Mouse (Mus musculus): ENCODE data around the gene Ednrb. TPM values are rescaled to one million over a fixed set of nuclear protein-coding genes. Genes with fewer than 3 reads are reported as not detected.

Ednrb gene
- 97.8 and 106 TPM in 2 replicates for polyA plus RNA-seq (2016; fragmentation: Nextera tagmentation; extraction: Ambion mirVana)

DNA sequence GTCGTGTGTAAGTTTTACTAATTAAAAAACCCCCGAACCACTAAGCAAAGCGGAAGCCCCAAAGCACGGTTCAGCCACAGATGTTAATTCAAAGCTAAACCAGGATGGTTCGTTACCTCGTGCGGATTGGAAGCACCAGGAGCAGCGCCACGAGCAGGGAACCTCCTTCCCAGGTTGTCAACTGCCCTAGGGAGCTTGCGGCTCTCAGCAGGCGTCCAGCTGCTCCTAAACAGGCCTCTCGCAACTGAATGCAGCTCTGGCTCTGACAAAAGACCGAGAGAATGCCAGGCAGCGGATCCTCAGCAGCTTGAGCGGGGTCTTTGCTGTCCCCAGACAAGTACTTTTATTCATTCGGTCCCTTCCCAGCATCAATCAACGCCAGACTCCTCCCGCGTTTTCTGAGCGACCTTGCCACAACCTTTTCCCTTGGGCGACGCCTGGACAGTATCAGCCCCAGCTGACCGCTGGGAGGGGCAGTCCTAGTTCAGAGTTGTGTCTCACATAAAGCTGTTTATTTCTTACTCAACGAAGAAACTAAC lies at the start of gene Ednrb:
Ednrb (minus strand) TSS at position 392 of the 539 bp plus-strand sequence.
- Histone ChIP-seq H3K27ac (replicated peaks) (peak within 1 kb of the TSS; percentile 78), H3K4me3 (peak within 1 kb of the TSS; percentile 61), H3K9ac (replicated peaks) (peak within 1 kb of the TSS; percentile 63), H3K36me3 (no peaks in the 10 kb centered on the region), H3K27me3 (no peaks in the 10 kb centered on the region), H3K4me1 (peaks cover 24% of the 10 kb centered on the region), H3K9me3 (no peaks in the 10 kb centered on the region), H3K4me2 (replicated peaks) (peak within 1 kb of the TSS; percentile 91)
- peak; percentile 81 for ATAC-seq (ENCODE audit: low FRiP score, low read depth)
- under 1% methylated on average over 24 of the region's 24 CpGs for WGBS

GRCm38 (mm10) chr14:103892411-103892938 lies 48.3 kb upstream of the Ednrb start:
- Histone ChIP-seq H3K4me1 (no peaks in the 10 kb centered on the region), H3K27ac (replicated peaks) (no peak overlapping the region), H3K36me3 (no peaks in the 10 kb centered on the region), H3K9me3 (no peaks in the 10 kb centered on the region), H3K4me2 (replicated peaks) (no peak overlapping the region), H3K9ac (replicated peaks) (no peak overlapping the region), H3K27me3 (no peaks in the 10 kb centered on the region), H3K4me3 (no peak overlapping the region)
- ATAC-seq (ENCODE audit: low FRiP score, low read depth), result no peak
- 87% methylated on average over 8 of the region's 8 CpGs for WGBS

DNA sequence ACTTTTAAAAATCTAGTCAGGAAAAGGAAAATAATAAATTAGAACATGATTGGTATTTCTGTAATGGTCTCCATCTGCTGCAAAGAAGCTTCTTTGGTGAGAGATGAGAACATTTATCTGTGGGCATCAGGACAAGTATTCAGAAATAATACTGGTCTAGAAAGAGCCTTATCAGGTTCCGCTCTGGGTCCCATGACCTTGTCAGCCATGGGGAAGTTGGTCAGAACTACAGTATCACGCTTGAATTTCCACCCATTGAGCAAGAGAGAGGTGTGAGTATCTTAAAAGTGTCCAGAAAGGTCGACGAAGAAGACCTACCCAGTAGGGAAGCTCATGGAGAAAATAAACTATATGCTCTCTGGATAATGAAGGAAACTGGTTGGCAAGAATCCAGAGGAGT lies 46.6 kb upstream of the Ednrb start:
- no peak overlapping the region for H3K4me3 ChIP-seq
- H3K27me3 ChIP-seq, result no peaks in the 10 kb centered on the region
- H3K4me1 ChIP-seq, result no peaks in the 10 kb centered on the region
- ATAC-seq (ENCODE audit: low FRiP score, low read depth), result no peak
- no peak overlapping the region for H3K9ac ChIP-seq (replicated peaks)
- WGBS, result 86% methylated on average over 4 of the region's 4 CpGs
- no peaks in the 10 kb centered on the region for H3K9me3 ChIP-seq
- no peaks in the 10 kb centered on the region for H3K36me3 ChIP-seq
- no peak overlapping the region for H3K27ac ChIP-seq (replicated peaks)
- no peak overlapping the region for H3K4me2 ChIP-seq (replicated peaks)

GRCm38 (mm10) chr14:103884892-103885575 lies 40.8 kb upstream of the Ednrb start:
- no peak overlapping the region for H3K4me2 ChIP-seq (replicated peaks)
- no peaks in the 10 kb centered on the region for H3K9me3 ChIP-seq
- 81% methylated on average over 7 of the region's 7 CpGs for WGBS
- H3K4me3 ChIP-seq, result no peak overlapping the region
- no peaks in the 10 kb centered on the region for H3K36me3 ChIP-seq
- no peaks in the 10 kb centered on the region for H3K27me3 ChIP-seq
- H3K9ac ChIP-seq (replicated peaks), result no peak overlapping the region
- no peak for ATAC-seq (ENCODE audit: low FRiP score, low read depth)
- H3K4me1 ChIP-seq, result no peaks in the 10 kb centered on the region
- no peak overlapping the region for H3K27ac ChIP-seq (replicated peaks)

GRCm38 (mm10) chr14:103882943-103883342 lies 38.7 kb upstream of the Ednrb start:
- Histone ChIP-seq H3K9me3 (no peaks in the 10 kb centered on the region), H3K27me3 (no peaks in the 10 kb centered on the region), H3K4me1 (no peaks in the 10 kb centered on the region), H3K4me2 (replicated peaks) (no peak overlapping the region), H3K4me3 (no peak overlapping the region), H3K27ac (replicated peaks) (no peak overlapping the region), H3K9ac (replicated peaks) (no peak overlapping the region), H3K36me3 (no peaks in the 10 kb centered on the region)
- 77% methylated on average over 3 of the region's 3 CpGs for WGBS
- ATAC-seq (ENCODE audit: low FRiP score, low read depth), result no peak

- H3K27me3 ChIP-seq, result no peaks in the 10 kb centered on the region
- H3K36me3 ChIP-seq, result no peaks in the 10 kb centered on the region
- H3K27ac ChIP-seq (replicated peaks), result no peak overlapping the region
- no peak overlapping the region for H3K4me2 ChIP-seq (replicated peaks)
- WGBS, result 86% methylated on average over 2 of the region's 2 CpGs
- H3K9ac ChIP-seq (replicated peaks), result no peak overlapping the region
- no peak for ATAC-seq (ENCODE audit: low FRiP score, low read depth)
- H3K4me3 ChIP-seq, result no peak overlapping the region
- H3K9me3 ChIP-seq, result no peaks in the 10 kb centered on the region
- no peaks in the 10 kb centered on the region for H3K4me1 ChIP-seq
These were observed 32.9 kb upstream of the Ednrb start for GRCm38 (mm10) chr14:103877117-103877516.

DNA sequence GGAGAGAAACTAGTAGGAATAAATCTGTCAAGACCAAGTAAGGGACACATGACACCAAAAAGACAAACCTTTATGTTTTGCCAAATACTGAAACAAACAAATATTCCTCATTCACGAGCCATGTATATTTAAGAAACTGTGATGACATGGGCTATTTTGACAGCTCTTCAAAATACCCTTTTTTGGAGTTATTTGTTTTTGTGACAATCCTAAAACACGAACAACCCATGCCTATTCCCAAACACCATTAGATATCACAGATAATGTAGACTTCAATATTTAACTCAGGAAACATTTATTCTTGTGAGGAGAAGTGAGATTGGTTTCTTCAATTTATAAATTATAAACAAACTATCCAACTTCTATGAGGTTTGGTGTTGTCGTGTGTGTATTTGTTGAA lies 32.4 kb upstream of the Ednrb start:
- no peak overlapping the region for H3K4me2 ChIP-seq (replicated peaks)
- H3K27ac ChIP-seq (replicated peaks), result no peak overlapping the region
- 89% methylated on average over 3 of the region's 3 CpGs for WGBS
- no peak overlapping the region for H3K4me3 ChIP-seq
- no peak overlapping the region for H3K9ac ChIP-seq (replicated peaks)
- no peaks in the 10 kb centered on the region for H3K4me1 ChIP-seq
- H3K9me3 ChIP-seq, result no peaks in the 10 kb centered on the region
- no peaks in the 10 kb centered on the region for H3K27me3 ChIP-seq
- no peak for ATAC-seq (ENCODE audit: low FRiP score, low read depth)
- H3K36me3 ChIP-seq, result no peaks in the 10 kb centered on the region

GRCm38 (mm10) chr14:103866636-103867035 lies 22.4 kb upstream of the Ednrb start:
- Histone ChIP-seq H3K4me3 (no peak overlapping the region), H3K9ac (replicated peaks) (no peak overlapping the region), H3K4me1 (no peaks in the 10 kb centered on the region), H3K36me3 (no peaks in the 10 kb centered on the region), H3K9me3 (no peaks in the 10 kb centered on the region), H3K4me2 (replicated peaks) (no peak overlapping the region), H3K27me3 (no peaks in the 10 kb centered on the region), H3K27ac (replicated peaks) (no peak overlapping the region)
- ATAC-seq (ENCODE audit: low FRiP score, low read depth), result no peak
- 79% methylated on average over 2 of the region's 2 CpGs for WGBS

DNA sequence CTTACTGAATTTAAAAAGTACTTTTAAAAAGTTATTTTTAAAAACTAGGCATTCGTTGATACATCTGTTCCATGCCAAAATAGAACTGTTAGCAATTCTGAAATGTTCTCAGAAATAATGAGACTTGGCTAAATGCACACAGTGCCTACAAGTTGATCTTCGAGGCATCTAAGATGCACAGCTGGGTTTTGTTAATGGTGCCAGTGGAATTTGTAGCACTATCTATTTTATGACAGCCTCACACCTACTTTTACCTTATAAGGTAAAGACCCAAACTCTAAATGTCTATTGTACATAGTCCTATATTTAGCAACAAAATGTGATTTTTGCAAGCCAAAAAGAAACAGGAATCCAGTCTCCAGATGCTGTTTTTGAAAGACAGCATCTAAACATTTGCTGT lies 21.0 kb upstream of the Ednrb start:
- no peak overlapping the region for H3K4me3 ChIP-seq
- H3K9me3 ChIP-seq, result no peaks in the 10 kb centered on the region
- no peaks in the 10 kb centered on the region for H3K4me1 ChIP-seq
- H3K27me3 ChIP-seq, result no peaks in the 10 kb centered on the region
- H3K9ac ChIP-seq (replicated peaks), result no peak overlapping the region
- WGBS, result 81% methylated on average over 2 of the region's 2 CpGs
- H3K36me3 ChIP-seq, result no peaks in the 10 kb centered on the region
- no peak for ATAC-seq (ENCODE audit: low FRiP score, low read depth)
- no peak overlapping the region for H3K27ac ChIP-seq (replicated peaks)
- H3K4me2 ChIP-seq (replicated peaks), result no peak overlapping the region

- no peak overlapping the region for H3K4me3 ChIP-seq
- no peaks in the 10 kb centered on the region for H3K27me3 ChIP-seq
- H3K9me3 ChIP-seq, result 0 out of 2 replicates have a peak, but pooled peaks cover 4% of the 10 kb centered on the region
- no peak overlapping the region for H3K9ac ChIP-seq (replicated peaks)
- no peak for ATAC-seq (ENCODE audit: low FRiP score, low read depth)
- no peaks in the 10 kb centered on the region for H3K36me3 ChIP-seq
- H3K4me1 ChIP-seq, result peaks cover 3% of the 10 kb centered on the region; the same call in 1 of the 2 replicates
- 59% methylated on average over 7 of the region's 7 CpGs for WGBS
- no peak overlapping the region for H3K4me2 ChIP-seq (replicated peaks)
- H3K27ac ChIP-seq (replicated peaks), result peak overlapping the region; percentile 39; the same call in 1 of the 2 replicates
These were observed 6.1 kb upstream of the Ednrb start for GRCm38 (mm10) chr14:103850071-103850845.

GRCm38 (mm10) chr14:103845716-103846115 lies 1.5 kb upstream of the Ednrb start:
- H3K4me3 ChIP-seq, result no peak overlapping the region
- 94% methylated on average over 2 of the region's 2 CpGs for WGBS
- no peak for ATAC-seq (ENCODE audit: low FRiP score, low read depth)
- no peak overlapping the region for H3K27ac ChIP-seq (replicated peaks)
- H3K9me3 ChIP-seq, result no peaks in the 10 kb centered on the region
- H3K9ac ChIP-seq (replicated peaks), result no peak overlapping the region
- H3K4me2 ChIP-seq (replicated peaks), result no peak overlapping the region
- no peaks in the 10 kb centered on the region for H3K27me3 ChIP-seq
- H3K36me3 ChIP-seq, result no peaks in the 10 kb centered on the region
- peaks cover 28% of the 10 kb centered on the region for H3K4me1 ChIP-seq

- H3K4me1 ChIP-seq, result peaks cover 24% of the 10 kb centered on the region
- peak overlapping the region; percentile 78; the same call in 1 of the 2 replicates for H3K27ac ChIP-seq (replicated peaks)
- no peak overlapping the region for H3K4me3 ChIP-seq
- H3K9me3 ChIP-seq, result no peaks in the 10 kb centered on the region
- H3K36me3 ChIP-seq, result no peaks in the 10 kb centered on the region
- ATAC-seq (ENCODE audit: low FRiP score, low read depth), result no peak
- 36% methylated on average over 7 of the region's 7 CpGs for WGBS
- no peaks in the 10 kb centered on the region for H3K27me3 ChIP-seq
- no peak overlapping the region for H3K9ac ChIP-seq (replicated peaks)
- H3K4me2 ChIP-seq (replicated peaks), result peak overlapping the region; percentile 91
These were observed 742 bp upstream of the Ednrb start for GRCm38 (mm10) chr14:103844944-103845343.
